Mouse (Mus musculus) gastrocnemius, postnatal 10 days (tissue): ENCODE measurements around the gene Paqr6. TPM values are rescaled to one million over a fixed set of nuclear protein-coding genes. Genes with fewer than 3 reads are reported as not detected.
A peak's percentile ranks its signal among the peaks of the same experiment; 100 is the strongest.
"Not testable (repeated sequence)": the region's sequence is repeated elsewhere in the genome, so short reads cannot be mapped to it uniquely, and the experiment has no call there.

Experiments used
- DNase-seq: peaks from one replicate; pipeline ENCODE4 v3.0.0; 2021; ENCODE audit warnings: mixed read lengths
- total RNA-seq, 2 experiments: library from RNA; stranded (reverse); gene quantifications; 2 replicates each; pipeline ENCODE4 v1.2.3; 2021

The Paqr6 gene
- total RNA-seq, 2 experiments from 2014 or later, result 1.2 to 1.6 TPM

- no peak for DNase-seq
Measured at GRCm38 (mm10) chr3:88365705-88366361, 1.4 kb downstream of the Paqr6 start.

- DNase-seq, result peak; percentile 40
Measured at GRCm38 (mm10) chr3:88366830-88367428, 2.5 kb downstream of the Paqr6 start.

- not testable (repeated sequence) for DNase-seq
Measured at GRCm38 (mm10) chr3:88367517-88367916, 3.1 kb downstream of the Paqr6 start.

- peak; percentile 47 for DNase-seq
Measured at GRCm38 (mm10) chr3:88368511-88368910, 4.1 kb downstream of the Paqr6 start.

- DNase-seq, result not testable (repeated sequence)
Measured at GRCm38 (mm10) chr3:88372643-88373042, 8.3 kb downstream of the Paqr6 start, which contains the start of gene Bglap3. TSS of gene Bglap3 (minus strand) at chr3:88372743.

GRCm38 (mm10) chr3:88375750-88376626 is 11.6 kb downstream of the Paqr6 start:
- DNase-seq, result not testable (repeated sequence)

GRCm38 (mm10) chr3:88376644-88377043 is 12.3 kb downstream of the Paqr6 start:
- DNase-seq, result not testable (repeated sequence)

GRCm38 (mm10) chr3:88378599-88378998 is 14.2 kb downstream of the Paqr6 start, which contains the start of gene Bglap2:
TSS of gene Bglap2 (minus strand) at chr3:88378699.
- not testable (repeated sequence) for DNase-seq

GRCm38 (mm10) chr3:88381389-88382315 is 17.3 kb downstream of the Paqr6 start:
- DNase-seq, result not testable (repeated sequence)

GRCm38 (mm10) chr3:88382383-88382782 is 18.0 kb downstream of the Paqr6 start:
- not testable (repeated sequence) for DNase-seq

GRCm38 (mm10) chr3:88384364-88384763 is 20.0 kb downstream of the Paqr6 start, which contains the start of gene Bglap:
TSS of gene Bglap (minus strand) at chr3:88384464.
- DNase-seq, result no peak

- DNase-seq, result no peak
Measured at GRCm38 (mm10) chr3:88393776-88394375, 29.5 kb downstream of the Paqr6 start.

GRCm38 (mm10) chr3:88395288-88395687 is 30.9 kb downstream of the Paqr6 start:
- no peak for DNase-seq

- no peak for DNase-seq
Measured at GRCm38 (mm10) chr3:88395742-88396141, 31.4 kb downstream of the Paqr6 start.

GRCm38 (mm10) chr3:88398666-88399065 is 34.3 kb downstream of the Paqr6 start:
- no peak for DNase-seq

- no peak for DNase-seq
Measured at GRCm38 (mm10) chr3:88403522-88404230, 39.3 kb downstream of the Paqr6 start.

- peak; percentile 44 for DNase-seq
Measured at GRCm38 (mm10) chr3:88407090-88407489, 42.7 kb downstream of the Paqr6 start.

- DNase-seq, result no peak
Measured at GRCm38 (mm10) chr3:88407529-88407928, 43.1 kb downstream of the Paqr6 start.

GRCm38 (mm10) chr3:88408953-88409352 is 44.6 kb downstream of the Paqr6 start:
- no peak for DNase-seq
